Mouse (Mus musculus) MEL (cell line): ENCODE measurements around the gene Rpl9-ps6. TPM values are rescaled to one million over a fixed set of nuclear protein-coding genes. Genes with fewer than 3 reads are reported as not detected.

ENCODE experiments used
- DNase-seq: peaks from one replicate; pipeline ENCODE4 v3.0.0; 2011; ENCODE audit warnings: low read depth, low spot score
- H3K27ac ChIP-seq: 2 replicates; pipeline ENCODE4 v1.5.1; 2012; ENCODE audit warnings: low read depth, mild to moderate bottlenecking, control low read depth, low read length, moderate library complexity; ENCODE audit not compliant: control insufficient read depth
- H3K27me3 ChIP-seq, 2 experiments: fragments of 150-350 bp in 1 of 2; sonication (generic) in 1 of 2; 2 replicates each; pipeline ENCODE4 v1.6.1; 2012; ENCODE audit warnings: low read length in 2 of 2, mild to moderate bottlenecking in 2 of 2, improper control_type of control experiment in 1 of 2, moderate library complexity in 1 of 2; ENCODE audit not compliant: insufficient read depth in 2 of 2, control insufficient read depth in 1 of 2
- H3K36me3 ChIP-seq, 2 experiments: 2 replicates each; pipeline ENCODE4 v1.6.1; 2012 to 2014; ENCODE audit warnings: low read length in 2 of 2, improper control_type of control experiment in 1 of 2, inconsistent platforms in 1 of 2, mild to moderate bottlenecking in 1 of 2; ENCODE audit not compliant: insufficient read depth in 2 of 2, control insufficient read depth in 1 of 2
- H3K4me1 ChIP-seq, 2 experiments: fragments of 150-350 bp in 1 of 2; sonication (generic) in 1 of 2; 2 replicates each; pipeline ENCODE4 v1.6.1; 2012; ENCODE audit warnings: low read length in 2 of 2, improper control_type of control experiment in 1 of 2, mild to moderate bottlenecking in 1 of 2; ENCODE audit not compliant: insufficient read depth in 2 of 2, control insufficient read depth in 1 of 2
- H3K4me3 ChIP-seq, 2 experiments: fragments of 150-350 bp in 1 of 2; sonication (generic) in 1 of 2; 2 replicates each; pipeline ENCODE4 v1.5.1; 2012; ENCODE audit warnings: low read depth in 2 of 2, low read length in 2 of 2, mild to moderate bottlenecking in 2 of 2, moderate library complexity in 2 of 2, control low read depth in 1 of 2, improper control_type of control experiment in 1 of 2; ENCODE audit not compliant: control insufficient read depth in 1 of 2, insufficient read depth in 1 of 2
- H3K79me2 ChIP-seq: 2 replicates; pipeline ENCODE4 v1.6.1; 2012; ENCODE audit warnings: mild to moderate bottlenecking, low read length, moderate library complexity; ENCODE audit not compliant: control insufficient read depth, poor library complexity, insufficient read depth
- H3K9ac ChIP-seq: 2 replicates; pipeline ENCODE4 v1.6.1; 2012; ENCODE audit warnings: low read depth, mild to moderate bottlenecking, control low read depth, low read length, moderate library complexity; ENCODE audit not compliant: control insufficient read depth, poor library complexity, severe bottlenecking
- H3K9me3 ChIP-seq: fragments of 150-350 bp; sonication (generic); replicated peaks from 2 replicates; pipeline ENCODE4 v1.6.1; 2012; ENCODE audit warnings: mild to moderate bottlenecking, low read length, improper control_type of control experiment, moderate library complexity; ENCODE audit not compliant: insufficient read depth
- BHLHE40 ChIP-seq: IDR thresholded peaks from 2 replicates; pipeline ENCODE4 v1.6.1; 2012; ENCODE audit warnings: low read depth, mild to moderate bottlenecking, inconsistent platforms, low read length, improper control_type of control experiment, borderline replicate concordance
- JUND ChIP-seq: IDR thresholded peaks from 2 replicates; pipeline ENCODE4 v1.6.1; 2011; ENCODE audit warnings: low read depth, mild to moderate bottlenecking, improper control_type of control experiment, low read length
- KAT2A ChIP-seq: conservative IDR thresholded peaks from 2 replicates; pipeline ENCODE4 v1.6.1; 2012; ENCODE audit warnings: low read depth, low read length, improper control_type of control experiment, inconsistent platforms
- MAZ ChIP-seq: IDR thresholded peaks from 2 replicates; pipeline ENCODE4 v1.6.1; 2012; ENCODE audit warnings: low read depth, mild to moderate bottlenecking, inconsistent platforms, low read length, improper control_type of control experiment
- POLR2A ChIP-seq, 2 experiments: IDR thresholded peaks; 2 replicates each; pipeline ENCODE4 v1.6.1; 2011 to 2012; ENCODE audit warnings: low read length in 2 of 2, mild to moderate bottlenecking in 2 of 2, control low read depth in 1 of 2, improper control_type of control experiment in 1 of 2, low read depth in 1 of 2, moderate library complexity in 1 of 2; ENCODE audit not compliant: control insufficient read depth in 1 of 2, insufficient read depth in 1 of 2, poor library complexity in 1 of 2
- POLR2AphosphoS2 ChIP-seq: IDR thresholded peaks from 2 replicates; pipeline ENCODE4 v1.6.1; 2011; ENCODE audit warnings: low read length, improper control_type of control experiment
- POLR2AphosphoS5 ChIP-seq: IDR thresholded peaks from 2 replicates; pipeline ENCODE4 v1.6.1; 2012; ENCODE audit warnings: low read depth, borderline replicate concordance, mild to moderate bottlenecking, inconsistent platforms, low read length, moderate library complexity, mixed read lengths
- RAD21 ChIP-seq: IDR thresholded peaks from 2 replicates; pipeline ENCODE4 v1.6.1; 2011; ENCODE audit warnings: mild to moderate bottlenecking, low read depth, low read length, improper control_type of control experiment
- RCOR1 ChIP-seq: IDR thresholded peaks from 2 replicates; pipeline ENCODE4 v1.6.1; 2012; ENCODE audit warnings: low read depth, mild to moderate bottlenecking, inconsistent platforms, low read length, improper control_type of control experiment
- TBP ChIP-seq: IDR thresholded peaks from 2 replicates; pipeline ENCODE4 v1.8.0; 2011; ENCODE audit warnings: low read depth, low read length, improper control_type of control experiment
- TCF12 ChIP-seq: IDR thresholded peaks from 2 replicates; pipeline ENCODE4 v1.6.1; 2014; ENCODE audit warnings: low read depth, mild to moderate bottlenecking, inconsistent platforms, low read length, improper control_type of control experiment, moderate library complexity
- USF1 ChIP-seq: IDR thresholded peaks from 2 replicates; pipeline ENCODE4 v1.6.1; 2014; ENCODE audit warnings: low read depth, mild to moderate bottlenecking, inconsistent platforms, low read length, improper control_type of control experiment, moderate library complexity
- USF2 ChIP-seq, 2 experiments: IDR thresholded peaks; 2 replicates each; pipeline ENCODE4 v1.6.1; 2011 to 2012; ENCODE audit warnings: improper control_type of control experiment in 2 of 2, low read length in 2 of 2, borderline replicate concordance in 1 of 2, inconsistent platforms in 1 of 2, low read depth in 1 of 2, mild to moderate bottlenecking in 1 of 2; ENCODE audit not compliant: insufficient read depth in 1 of 2
- ZC3H11A ChIP-seq: IDR thresholded peaks from 2 replicates; pipeline ENCODE4 v1.6.1; 2012; ENCODE audit warnings: low read depth, mild to moderate bottlenecking, inconsistent platforms, low read length, improper control_type of control experiment
- ZKSCAN1 ChIP-seq: IDR thresholded peaks from 2 replicates; pipeline ENCODE4 v1.6.1; 2012; ENCODE audit warnings: low read depth, mild to moderate bottlenecking, inconsistent platforms, low read length, improper control_type of control experiment, moderate library complexity
- ZMIZ1 ChIP-seq: IDR thresholded peaks from 2 replicates; pipeline ENCODE4 v1.6.1; 2012; ENCODE audit warnings: low read depth, mild to moderate bottlenecking, inconsistent platforms, low read length, improper control_type of control experiment, moderate library complexity
- polyA plus RNA-seq, 2 experiments: library from polyadenylated mRNA; stranded (reverse) in 1 of 2; unstranded in 1 of 2; fragments of >175 nt in 1 of 2; fragments of >200 nt in 1 of 2; gene quantifications; 2 replicates each; pipeline versions ENCODE4 v1.2.1 to v1.2.4; 2012; ENCODE audit warnings: low replicate concordance in 2 of 2, low read depth in 1 of 2; ENCODE audit not compliant: insufficient read length in 2 of 2, insufficient read depth in 1 of 2, missing spikeins in 1 of 2
- total RNA-seq: library from RNA; depleted of rRNA; stranded (reverse); fragments of 300-350 nt; gene quantifications from 2 replicates; pipeline ENCODE4 v1.2.3, GENCODE M21; 2012

Rpl9-ps6 gene
- total and polyA plus RNA-seq, 3 experiments: 95.5 to 161 TPM; not detected in 1

GRCm38 (mm10) chr19:32495034-32495433, 28.7 kb upstream of the Rpl9-ps6 start:
- no peak overlapping the region for H3K9ac ChIP-seq
- no peak overlapping the region for H3K4me3 ChIP-seq
- H3K4me1 ChIP-seq: peaks cover 15 to 18% of the 10 kb centered on the region in 2 experiments
- peaks cover 63 to 80% of the 10 kb centered on the region in 2 experiments for H3K36me3 ChIP-seq
- peaks cover 82% of the 10 kb centered on the region for H3K79me2 ChIP-seq
- TF ChIP-seq ZKSCAN1: no peak
- TF ChIP-seq RCOR1: no peak
- TF ChIP-seq JUND: no peak
- TF ChIP-seq ZC3H11A: no peak
- no peak for TF ChIP-seq BHLHE40
- no peaks in the 10 kb centered on the region for H3K9me3 ChIP-seq
- DNase-seq: no peak
- H3K27ac ChIP-seq: no peak overlapping the region
- H3K27me3 ChIP-seq: no peaks in the 10 kb centered on the region

GRCm38 (mm10) chr19:32494611-32495010, 28.2 kb upstream of the Rpl9-ps6 start:
- H3K27me3 ChIP-seq: no peaks in the 10 kb centered on the region
- no peak for DNase-seq
- no peak overlapping the region for H3K4me3 ChIP-seq
- H3K79me2 ChIP-seq: peaks cover 81% of the 10 kb centered on the region
- no peak overlapping the region for H3K9ac ChIP-seq
- H3K4me1 ChIP-seq: peaks cover 15 to 18% of the 10 kb centered on the region in 2 experiments
- no peak overlapping the region for H3K27ac ChIP-seq
- TF ChIP-seq ZMIZ1: no peak
- no peak for TF ChIP-seq TBP
- no peak for TF ChIP-seq RCOR1
- TF ChIP-seq USF2 (IDR thresholded peaks at IDR 0.05; ENCODE audit: borderline replicate concordance in 1 of 2, insufficient read depth in 1 of 2, low read depth in 1 of 2, low read length in 2 of 2): no peak
- TF ChIP-seq RAD21: no peak
- no peak for TF ChIP-seq MAZ
- no peak for TF ChIP-seq POLR2AphosphoS5
- TF ChIP-seq POLR2A (IDR thresholded peaks at IDR 0.05; ENCODE audit: control insufficient read depth in 1 of 2, insufficient read depth in 1 of 2, low read depth in 1 of 2, low read length in 2 of 2, poor library complexity in 1 of 2): no peak
- TF ChIP-seq USF1: no peak
- TF ChIP-seq POLR2AphosphoS2: no peak
- TF ChIP-seq KAT2A: no peak
- no peak for TF ChIP-seq TCF12
- H3K36me3 ChIP-seq: peaks cover 61 to 77% of the 10 kb centered on the region in 2 experiments
- H3K9me3 ChIP-seq: no peaks in the 10 kb centered on the region
